Mouse (Mus musculus): ENCODE measurements at regions not wholly inside any gene's neighbourhood (a gene's known extent, or its start where the extent isn't known, plus 50 kb on each side); places are given as distances from the start of the nearest gene placed in this dataset.

GRCm38 (mm10) chr7:88185120-88185796 is 92.6 kb upstream of the Ctsc start:
- no peak overlapping the region for H3K4me3 ChIP-seq (replicated peaks)
- H3K4me2 ChIP-seq (replicated peaks), result no peak overlapping the region
- no peak for ATAC-seq (ENCODE audit: insufficient number of reproducible peaks, low FRiP score, low TSS enrichment, low read depth)
- no peaks in the 10 kb centered on the region for H3K27me3 ChIP-seq
- no peaks in the 10 kb centered on the region for H3K9me3 ChIP-seq (replicated peaks)
- H3K36me3 ChIP-seq, result no peaks in the 10 kb centered on the region
- H3K4me1 ChIP-seq, result no peaks in the 10 kb centered on the region
- 59% methylated on average over 6 of the region's 6 CpGs for WGBS
- no peak overlapping the region for H3K9ac ChIP-seq
- H3K27ac ChIP-seq (replicated peaks), result no peak overlapping the region

- no peak overlapping the region for H3K4me3 ChIP-seq (replicated peaks)
- no peak overlapping the region for H3K4me2 ChIP-seq (replicated peaks)
- no peaks in the 10 kb centered on the region for H3K9me3 ChIP-seq (replicated peaks)
- no peak overlapping the region for H3K27ac ChIP-seq (replicated peaks)
- H3K9ac ChIP-seq, result no peak overlapping the region
- no peak for ATAC-seq (ENCODE audit: insufficient number of reproducible peaks, low FRiP score, low TSS enrichment, low read depth)
- 64% methylated on average over 2 of the region's 2 CpGs for WGBS
- no peaks in the 10 kb centered on the region for H3K4me1 ChIP-seq
- no peaks in the 10 kb centered on the region for H3K36me3 ChIP-seq
- H3K27me3 ChIP-seq, result no peaks in the 10 kb centered on the region
Measured at GRCm38 (mm10) chr7:88187555-88187954, 90.3 kb upstream of the Ctsc start.

DNA sequence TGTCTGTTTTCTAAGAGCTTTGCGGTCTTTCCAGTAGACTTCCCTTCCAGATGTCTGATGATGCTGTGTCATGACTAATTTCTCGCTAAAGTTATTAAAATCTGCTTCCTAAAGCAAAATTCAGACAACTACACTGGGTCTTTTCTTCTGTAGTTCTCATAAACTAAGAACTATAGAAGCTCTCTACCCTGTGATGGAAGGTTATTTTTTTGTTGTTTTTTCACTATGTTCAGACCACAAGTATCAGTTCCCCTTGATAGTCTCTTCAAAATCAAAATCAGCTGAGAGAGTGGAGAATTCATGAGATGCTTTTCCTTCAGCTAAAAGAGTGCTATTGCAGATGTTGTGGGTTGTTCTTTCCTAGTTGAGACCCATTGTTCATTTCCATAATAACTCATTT is 85.1 kb upstream of the Ctsc start:
- 60% methylated on average over 2 of the region's 2 CpGs for WGBS
- Histone ChIP-seq H3K4me1 (no peaks in the 10 kb centered on the region), H3K9me3 (replicated peaks) (no peaks in the 10 kb centered on the region), H3K4me2 (replicated peaks) (no peak overlapping the region), H3K27me3 (no peaks in the 10 kb centered on the region), H3K4me3 (replicated peaks) (no peak overlapping the region), H3K36me3 (no peaks in the 10 kb centered on the region), H3K27ac (replicated peaks) (no peak overlapping the region), H3K9ac (no peak overlapping the region)
- ATAC-seq (ENCODE audit: insufficient number of reproducible peaks, low FRiP score, low TSS enrichment, low read depth), result no peak

DNA sequence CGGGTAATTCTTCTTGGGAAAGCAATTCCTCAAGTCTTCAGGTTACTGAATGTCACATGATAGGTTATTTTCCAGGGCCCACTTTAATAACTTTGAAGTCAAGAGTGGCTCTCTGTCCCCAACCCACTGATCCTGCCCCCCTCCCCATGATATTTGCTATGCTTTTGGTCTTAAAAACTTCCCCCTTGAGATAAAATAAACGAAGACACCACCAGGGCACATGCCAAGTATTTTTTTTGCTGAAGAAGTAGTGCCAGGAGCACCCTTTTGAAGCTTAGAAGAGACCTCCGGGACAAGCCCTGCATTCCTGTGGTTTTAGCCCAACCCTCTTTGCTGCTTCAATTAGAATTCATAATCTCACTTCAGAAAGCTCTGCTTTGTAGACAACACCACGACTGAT is 78.8 kb upstream of the Ctsc start:
- Histone ChIP-seq H3K9ac (no peak overlapping the region), H3K4me3 (replicated peaks) (no peak overlapping the region), H3K9me3 (replicated peaks) (no peaks in the 10 kb centered on the region), H3K4me1 (peaks cover 10% of the 10 kb centered on the region; the same call in 1 of the 2 replicates), H3K27ac (replicated peaks) (peak overlapping the region; percentile 55; the same call in 1 of the 2 replicates), H3K4me2 (replicated peaks) (no peak overlapping the region), H3K27me3 (no peaks in the 10 kb centered on the region), H3K36me3 (no peaks in the 10 kb centered on the region)
- no peak for ATAC-seq (ENCODE audit: insufficient number of reproducible peaks, low FRiP score, low TSS enrichment, low read depth)
- WGBS, result 19% methylated on average over 4 of the region's 4 CpGs

GRCm38 (mm10) chr7:88199929-88200538 is 77.9 kb upstream of the Ctsc start:
- no peaks in the 10 kb centered on the region for H3K27me3 ChIP-seq

DNA sequence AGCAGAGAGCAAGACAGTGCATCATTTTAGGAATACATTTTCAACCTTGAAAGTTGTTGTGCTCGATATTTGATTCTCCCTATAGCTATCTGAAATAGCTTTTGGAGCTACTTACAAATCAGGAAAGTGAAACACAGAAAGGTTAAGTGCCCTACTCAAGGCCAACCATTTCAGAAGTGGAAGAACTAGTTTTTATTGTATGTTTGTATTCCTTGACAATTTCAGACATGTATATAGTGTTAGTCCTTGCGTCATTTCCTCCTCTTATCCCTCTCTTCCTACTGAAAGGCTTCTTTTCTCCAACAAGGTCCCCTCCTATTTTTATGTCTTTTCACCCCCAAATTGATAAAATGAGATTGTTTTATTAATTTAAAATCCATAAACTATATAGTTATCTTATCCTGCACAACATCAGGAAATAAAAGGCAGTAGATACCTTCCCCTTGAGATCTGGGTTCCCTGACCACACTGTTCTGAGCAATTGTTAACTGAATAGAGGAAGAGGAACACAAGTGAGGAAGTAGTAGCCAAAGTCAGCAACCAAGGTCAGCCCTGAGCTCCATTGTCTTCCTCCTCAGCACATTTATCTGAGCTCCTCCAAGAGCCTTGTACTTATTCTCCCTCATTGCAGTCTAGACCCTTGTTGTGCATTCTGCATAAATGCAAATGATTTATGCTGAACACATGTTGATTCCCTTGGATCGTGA is 76.1 kb upstream of the Ctsc start:
- Histone ChIP-seq H3K4me3 (replicated peaks) (no peak overlapping the region), H3K27me3 (no peaks in the 10 kb centered on the region), H3K4me2 (replicated peaks) (no peak overlapping the region), H3K27ac (replicated peaks) (no peak overlapping the region), H3K9ac (no peak overlapping the region), H3K4me1 (peaks cover 13% of the 10 kb centered on the region; the same call in 1 of the 2 replicates), H3K36me3 (no peaks in the 10 kb centered on the region), H3K9me3 (replicated peaks) (no peaks in the 10 kb centered on the region)
- ATAC-seq (ENCODE audit: insufficient number of reproducible peaks, low FRiP score, low TSS enrichment, low read depth), result no peak
- 71% methylated on average over 3 of the region's 3 CpGs for WGBS

More at GRCm38 (mm10) chr7:88199929-88200538, 77.9 kb upstream of the Ctsc start:
- no peak overlapping the region for H3K4me3 ChIP-seq (replicated peaks)
- no peak overlapping the region for H3K4me2 ChIP-seq (replicated peaks)
- no peak for ATAC-seq (ENCODE audit: insufficient number of reproducible peaks, low FRiP score, low TSS enrichment, low read depth)
- no peak overlapping the region for H3K9ac ChIP-seq
- 38% methylated on average over 5 of the region's 5 CpGs for WGBS
- no peaks in the 10 kb centered on the region for H3K36me3 ChIP-seq
- peaks cover 10% of the 10 kb centered on the region; the same call in 1 of the 2 replicates for H3K4me1 ChIP-seq
- no peaks in the 10 kb centered on the region for H3K9me3 ChIP-seq (replicated peaks)
- H3K27ac ChIP-seq (replicated peaks), result peak overlapping the region; percentile 55

DNA sequence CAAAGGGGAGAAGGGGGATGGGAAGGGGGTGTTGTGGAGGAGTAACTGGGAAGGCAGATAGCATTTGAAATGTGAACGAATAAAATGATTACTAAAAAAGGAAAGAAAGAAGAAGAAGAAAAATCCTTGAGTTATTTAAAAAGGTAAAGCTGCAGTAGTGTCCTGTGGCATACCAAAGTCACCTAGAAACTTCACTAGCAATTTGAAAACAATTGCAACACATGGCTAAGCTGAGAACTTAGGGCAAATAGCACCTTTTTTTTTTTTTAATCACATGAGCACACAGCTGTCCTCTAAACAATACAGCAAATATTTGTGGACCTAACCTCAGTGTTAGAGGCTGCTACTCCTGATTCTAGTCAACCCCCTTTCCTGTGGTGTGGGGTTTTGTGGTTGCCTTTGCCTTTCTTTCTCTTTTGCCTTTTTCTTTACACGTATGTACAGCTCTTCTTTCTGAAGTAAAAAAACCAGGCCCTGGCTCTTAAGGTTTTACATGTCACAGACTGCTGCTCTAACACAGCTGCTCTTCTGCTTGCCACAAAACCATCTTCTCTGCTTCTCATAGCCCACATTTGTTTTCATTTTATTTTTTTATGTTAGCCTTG is 71.6 kb upstream of the Ctsc start:
- no peak overlapping the region; the same call in 1 of the 2 replicates for H3K27ac ChIP-seq (replicated peaks)
- 52% methylated on average over 2 of the region's 2 CpGs for WGBS
- no peaks in the 10 kb centered on the region for H3K27me3 ChIP-seq
- no peak overlapping the region for H3K9ac ChIP-seq
- H3K36me3 ChIP-seq, result no peaks in the 10 kb centered on the region
- H3K4me3 ChIP-seq (replicated peaks), result no peak overlapping the region
- H3K4me1 ChIP-seq, result 0 out of 2 replicates have a peak, but pooled peaks cover 2% of the 10 kb centered on the region
- H3K4me2 ChIP-seq (replicated peaks), result no peak overlapping the region
- no peak for ATAC-seq (ENCODE audit: insufficient number of reproducible peaks, low FRiP score, low TSS enrichment, low read depth)
- H3K9me3 ChIP-seq (replicated peaks), result no peaks in the 10 kb centered on the region

- Histone ChIP-seq H3K9ac (no peak overlapping the region), H3K27ac (replicated peaks) (peak overlapping the region; percentile 58), H3K4me2 (replicated peaks) (no peak overlapping the region)
Measured at GRCm38 (mm10) chr7:88206914-88207710, 70.8 kb upstream of the Ctsc start.

DNA sequence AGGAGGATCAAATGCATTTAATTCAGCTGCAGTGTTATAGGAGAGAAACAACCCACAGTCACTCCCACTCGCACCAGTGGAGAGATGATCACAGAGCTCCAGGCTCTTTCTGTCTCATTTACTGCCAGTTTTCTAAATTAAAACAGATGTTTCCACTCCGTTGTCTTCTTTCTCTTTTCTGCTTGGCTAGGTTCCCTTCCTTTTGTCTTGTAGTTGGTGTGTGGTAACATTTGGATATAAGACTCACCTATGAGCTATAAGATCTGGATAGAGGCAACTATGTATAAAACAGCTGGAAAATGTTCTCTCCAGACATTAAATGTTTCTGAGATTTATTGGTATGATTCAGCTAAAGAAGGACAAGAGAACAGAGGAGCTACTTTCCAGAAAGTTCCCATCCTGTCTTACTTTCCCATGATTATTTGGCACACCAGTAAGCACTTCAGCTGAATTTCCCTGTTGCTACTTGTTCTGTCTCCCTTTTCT is 63.1 kb upstream of the Ctsc start:
- H3K9me3 ChIP-seq (replicated peaks), result no peaks in the 10 kb centered on the region
- peak overlapping the region; percentile 55 for H3K27ac ChIP-seq (replicated peaks)
- H3K4me3 ChIP-seq (replicated peaks), result no peak overlapping the region
- ATAC-seq (ENCODE audit: insufficient number of reproducible peaks, low FRiP score, low TSS enrichment, low read depth), result peak; percentile 51; the same call in 1 of the 2 replicates
- no peak overlapping the region for H3K9ac ChIP-seq
- no peak overlapping the region for H3K4me2 ChIP-seq (replicated peaks)
- no peaks in the 10 kb centered on the region for H3K36me3 ChIP-seq
- 19% methylated on average over 2 of the region's 2 CpGs for WGBS
- H3K4me1 ChIP-seq, result peaks cover 10% of the 10 kb centered on the region; the same call in 1 of the 2 replicates
- no peaks in the 10 kb centered on the region for H3K27me3 ChIP-seq

More at GRCm38 (mm10) chr7:88206914-88207710, 70.8 kb upstream of the Ctsc start:
- Histone ChIP-seq H3K27me3 (no peaks in the 10 kb centered on the region), H3K36me3 (no peaks in the 10 kb centered on the region), H3K4me3 (replicated peaks) (no peak overlapping the region), H3K9me3 (replicated peaks) (no peaks in the 10 kb centered on the region), H3K4me1 (0 out of 2 replicates have a peak, but pooled peaks cover 2% of the 10 kb centered on the region)
- ATAC-seq (ENCODE audit: insufficient number of reproducible peaks, low FRiP score, low TSS enrichment, low read depth), result no peak
- WGBS, result 28% methylated on average over 10 of the region's 10 CpGs

DNA sequence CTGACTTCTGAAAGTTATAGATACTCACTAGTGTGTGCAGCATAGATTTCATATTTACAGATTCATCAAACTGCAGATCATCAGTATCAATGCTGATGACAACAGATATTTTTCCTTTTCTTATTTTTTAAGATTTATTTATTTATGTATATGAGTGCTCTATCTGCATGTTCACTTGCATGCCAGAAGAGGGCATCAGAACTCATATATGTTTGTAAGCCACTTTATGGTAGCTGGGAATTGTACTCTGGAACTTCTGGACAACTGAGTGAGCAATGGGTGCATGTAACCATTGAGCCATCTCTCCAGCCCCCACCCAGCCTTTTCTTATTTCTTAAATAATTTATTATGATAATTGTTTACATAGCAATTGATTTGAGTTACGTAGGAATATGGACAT is 62.5 kb upstream of the Ctsc start:
- Histone ChIP-seq H3K27me3 (no peaks in the 10 kb centered on the region), H3K4me2 (replicated peaks) (no peak overlapping the region), H3K9ac (no peak overlapping the region), H3K36me3 (no peaks in the 10 kb centered on the region), H3K4me1 (peaks cover 10% of the 10 kb centered on the region; the same call in 1 of the 2 replicates), H3K27ac (replicated peaks) (no peak overlapping the region), H3K9me3 (replicated peaks) (no peaks in the 10 kb centered on the region), H3K4me3 (replicated peaks) (no peak overlapping the region)
- ATAC-seq (ENCODE audit: insufficient number of reproducible peaks, low FRiP score, low TSS enrichment, low read depth), result no peak
- WGBS, result 90% methylated on average over 1 of the region's 1 CpGs
